Mouse (Mus musculus) erythroid progenitor cell, adult 5-6 weeks (primary cell): Measurements from ENCODE around the gene Gm21650. TPM values are rescaled to one million over a fixed set of nuclear protein-coding genes. Genes with fewer than 3 reads are reported as not detected.
"Not testable (repeated sequence)": the region's sequence is repeated elsewhere in the genome, so short reads cannot be mapped to it uniquely, and the experiment has no call there.

Experiments
- ATAC-seq: replicated peaks from 2 replicates; pipeline ENCODE4 v1.8.0; 2016; ENCODE audit warnings: moderate number of reproducible peaks, mild to moderate bottlenecking, moderate TSS enrichment, inconsistent platforms; ENCODE audit not compliant: poor library complexity, low FRiP score, severe bottlenecking
- total RNA-seq, 2 experiments: library from RNA; stranded (forward) in 1 of 2; stranded (reverse) in 1 of 2; fragments of 150-400 nt in 1 of 2; fragments of 186-747, 209-891 nt in 1 of 2; gene quantifications; 2 replicates each; pipeline versions ENCODE4 v1.2.3 to v1.2.4; 2015 to 2017; ENCODE audit warnings: low replicate concordance in 2 of 2

Gm21650 gene
- total RNA-seq (2015; ENCODE audit: low replicate concordance): not detected in 2 replicates
- not detected in 2 replicates for total RNA-seq (2017; ENCODE audit: low replicate concordance)

DNA sequence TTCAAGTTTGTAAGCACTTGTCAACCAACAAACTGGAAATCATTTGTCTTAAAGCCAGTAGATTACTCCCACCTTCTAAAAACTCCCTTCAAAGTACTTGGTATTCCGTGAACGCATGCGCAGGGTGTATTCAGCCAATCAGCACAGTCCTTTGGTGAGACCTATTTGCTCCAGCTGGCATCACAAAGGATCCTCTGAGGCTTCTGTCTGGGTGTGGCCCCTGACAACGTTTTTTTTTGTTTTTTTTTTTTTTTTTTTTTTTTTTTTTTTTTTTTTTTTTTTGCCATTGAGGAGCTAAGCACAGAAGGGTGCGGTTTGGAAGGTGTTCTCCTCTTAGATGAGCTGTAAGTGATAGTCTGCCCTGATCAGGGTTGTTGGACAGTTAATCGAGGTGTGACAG lies at the start of gene Gm21650:
Gm21650 (plus strand) TSS at position 301 of the 400 bp plus-strand sequence.
- ATAC-seq: not testable (repeated sequence)
